Mouse (Mus musculus) E14TG2a.4 (cell line): Measurements from ENCODE around the gene Aig1.

Experiments used
- CTCF ChIP-seq: conservative IDR thresholded peaks from 2 replicates; pipeline ENCODE4 v1.5.1; 2014; ENCODE audit warnings: low read length
- NANOG ChIP-seq: IDR thresholded peaks from 2 replicates; pipeline ENCODE4 v1.6.1; 2014; ENCODE audit warnings: borderline replicate concordance, low read length, mixed read lengths
- POU5F1 ChIP-seq: IDR thresholded peaks from 2 replicates; pipeline ENCODE4 v1.6.1; 2014; ENCODE audit warnings: low read length, borderline replicate concordance

DNA sequence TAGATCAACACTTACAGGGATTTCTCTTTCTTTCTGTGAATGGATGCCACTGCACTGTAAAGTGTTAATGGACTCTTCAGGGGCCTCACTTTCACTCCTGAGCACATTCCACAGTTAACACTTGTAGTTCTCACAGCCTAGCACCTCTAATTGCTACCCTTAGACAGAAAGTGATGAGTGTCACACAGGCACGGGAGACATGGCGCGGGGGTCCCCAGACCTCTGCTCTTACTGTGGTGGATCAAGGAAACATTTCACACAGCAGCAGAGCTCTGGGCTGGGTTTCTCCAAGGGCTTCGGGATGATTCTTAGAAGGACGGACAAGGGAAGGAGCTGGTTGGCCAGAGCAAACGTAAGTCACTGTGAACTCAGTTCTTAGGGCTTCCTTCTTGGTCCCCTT is 166.1 kb downstream of the Aig1 start:
- TF ChIP-seq CTCF, result no peak
- no peak for TF ChIP-seq NANOG
- no peak for TF ChIP-seq POU5F1
